Mouse (Mus musculus): ENCODE measurements around the gene Igsf3. TPM values are rescaled to one million over a fixed set of nuclear protein-coding genes. Genes with fewer than 3 reads are reported as not detected.

The Igsf3 gene
- polyA plus RNA-seq, 1 experiment from 2014 or later: 36.2 TPM

- Histone ChIP-seq H3K4me2 (ENCODE audit: low read depth, low read length) (no peak overlapping the region), H3K9me3 (replicated peaks; ENCODE audit: control insufficient read depth, low read length) (no peaks in the 10 kb centered on the region), H3K4me3 (ENCODE audit: low read length) (no peak overlapping the region), H3K9ac (ENCODE audit: low read length) (no peak overlapping the region), H3K27ac (ENCODE audit: low read length) (no peak overlapping the region), H3K27me3 (ENCODE audit: control insufficient read depth, insufficient read depth, low read length) (no peaks in the 10 kb centered on the region), H3K36me3 (ENCODE audit: control insufficient read depth, insufficient read depth) (no peaks in the 10 kb centered on the region), H3K4me1 (ENCODE audit: control insufficient read depth, insufficient read depth, low read length) (peaks cover 14% of the 10 kb centered on the region)
- WGBS: 70% methylated on average over 9 of the region's 9 CpGs
- no peak for ATAC-seq (replicated peaks; ENCODE audit: extremely low read depth, insufficient read depth, low FRiP score)
Measured at GRCm38 (mm10) chr3:101365911-101366310, 11.0 kb upstream of the Igsf3 start.

- H3K9me3 ChIP-seq (replicated peaks; ENCODE audit: control insufficient read depth, low read length): no peaks in the 10 kb centered on the region
- no peak overlapping the region for H3K9ac ChIP-seq (ENCODE audit: low read length)
- no peak; the same call in 1 of the 2 replicates for ATAC-seq (replicated peaks; ENCODE audit: extremely low read depth, insufficient read depth, low FRiP score)
- H3K27ac ChIP-seq (ENCODE audit: low read length): no peak overlapping the region
- no peak overlapping the region for H3K4me2 ChIP-seq (ENCODE audit: low read depth, low read length)
- H3K36me3 ChIP-seq (ENCODE audit: control insufficient read depth, insufficient read depth): no peaks in the 10 kb centered on the region
- H3K27me3 ChIP-seq (ENCODE audit: control insufficient read depth, insufficient read depth, low read length): no peaks in the 10 kb centered on the region
- peaks cover 14% of the 10 kb centered on the region for H3K4me1 ChIP-seq (ENCODE audit: control insufficient read depth, insufficient read depth, low read length)
- 28% methylated on average over 11 of the region's 11 CpGs for WGBS
- no peak overlapping the region for H3K4me3 ChIP-seq (ENCODE audit: low read length)
Measured at GRCm38 (mm10) chr3:101367372-101367771, 9.5 kb upstream of the Igsf3 start.

- H3K27me3 ChIP-seq (ENCODE audit: control insufficient read depth, insufficient read depth, low read length): no peaks in the 10 kb centered on the region
- 25% methylated on average over 10 of the region's 10 CpGs for WGBS
- H3K4me2 ChIP-seq (ENCODE audit: low read depth, low read length): peak overlapping the region; percentile 10; the same call in 1 of the 2 replicates
- peak overlapping the region; percentile 21; the same call in 1 of the 2 replicates for H3K27ac ChIP-seq (ENCODE audit: low read length)
- ATAC-seq (replicated peaks; ENCODE audit: extremely low read depth, insufficient read depth, low FRiP score): 0 out of 2 replicates have a peak, but pooled peaks have one; percentile 58
- H3K4me3 ChIP-seq (ENCODE audit: low read length): no peak overlapping the region
- no peaks in the 10 kb centered on the region for H3K9me3 ChIP-seq (replicated peaks; ENCODE audit: control insufficient read depth, low read length)
- peaks cover 12% of the 10 kb centered on the region for H3K4me1 ChIP-seq (ENCODE audit: control insufficient read depth, insufficient read depth, low read length)
- no peak overlapping the region for H3K9ac ChIP-seq (ENCODE audit: low read length)
- no peaks in the 10 kb centered on the region for H3K36me3 ChIP-seq (ENCODE audit: control insufficient read depth, insufficient read depth)
Measured at GRCm38 (mm10) chr3:101369301-101369881, 7.5 kb upstream of the Igsf3 start.

- H3K27ac ChIP-seq (ENCODE audit: low read length): no peak overlapping the region
- peaks cover 10% of the 10 kb centered on the region for H3K4me1 ChIP-seq (ENCODE audit: control insufficient read depth, insufficient read depth, low read length)
- peak overlapping the region; percentile 20; the same call in 1 of the 2 replicates for H3K4me2 ChIP-seq (ENCODE audit: low read depth, low read length)
- H3K4me3 ChIP-seq (ENCODE audit: low read length): no peak overlapping the region
- H3K27me3 ChIP-seq (ENCODE audit: control insufficient read depth, insufficient read depth, low read length): no peaks in the 10 kb centered on the region
- no peaks in the 10 kb centered on the region for H3K36me3 ChIP-seq (ENCODE audit: control insufficient read depth, insufficient read depth)
- no peak overlapping the region for H3K9ac ChIP-seq (ENCODE audit: low read length)
- 33% methylated on average over 13 of the region's 13 CpGs for WGBS
- H3K9me3 ChIP-seq (replicated peaks; ENCODE audit: control insufficient read depth, low read length): no peaks in the 10 kb centered on the region
- 0 out of 2 replicates have a peak, but pooled peaks have one; percentile 17 for ATAC-seq (replicated peaks; ENCODE audit: extremely low read depth, insufficient read depth, low FRiP score)
Measured at GRCm38 (mm10) chr3:101372345-101372980, 4.4 kb upstream of the Igsf3 start.

- peak overlapping the region; percentile 85 for H3K27ac ChIP-seq (ENCODE audit: low read length)
- H3K4me2 ChIP-seq (ENCODE audit: low read depth, low read length): peak overlapping the region; percentile 91
- H3K36me3 ChIP-seq (ENCODE audit: control insufficient read depth, insufficient read depth): no peaks in the 10 kb centered on the region
- H3K4me3 ChIP-seq (ENCODE audit: low read length): peak overlapping the region; percentile 78
- H3K9me3 ChIP-seq (replicated peaks; ENCODE audit: control insufficient read depth, low read length): no peaks in the 10 kb centered on the region
- no peaks in the 10 kb centered on the region for H3K27me3 ChIP-seq (ENCODE audit: control insufficient read depth, insufficient read depth, low read length)
- peak overlapping the region; percentile 90 for H3K9ac ChIP-seq (ENCODE audit: low read length)
- peaks cover 34% of the 10 kb centered on the region for H3K4me1 ChIP-seq (ENCODE audit: control insufficient read depth, insufficient read depth, low read length)
- under 1% methylated on average over 62 of the region's 62 CpGs for WGBS
- peak; percentile 24 for ATAC-seq (replicated peaks; ENCODE audit: extremely low read depth, insufficient read depth, low FRiP score)
Measured at GRCm38 (mm10) chr3:101377256-101378024, 557 bp downstream of the Igsf3 start.

- Histone ChIP-seq H3K9ac (ENCODE audit: low read length) (peak overlapping the region; percentile 90), H3K36me3 (ENCODE audit: control insufficient read depth, insufficient read depth) (no peaks in the 10 kb centered on the region), H3K27me3 (ENCODE audit: control insufficient read depth, insufficient read depth, low read length) (no peaks in the 10 kb centered on the region), H3K4me3 (ENCODE audit: low read length) (peak overlapping the region; percentile 78), H3K4me2 (ENCODE audit: low read depth, low read length) (peak overlapping the region; percentile 91), H3K27ac (ENCODE audit: low read length) (peak overlapping the region; percentile 85), H3K4me1 (ENCODE audit: control insufficient read depth, insufficient read depth, low read length) (peaks cover 37% of the 10 kb centered on the region), H3K9me3 (replicated peaks; ENCODE audit: control insufficient read depth, low read length) (no peaks in the 10 kb centered on the region)
- WGBS: 1% methylated on average over 12 of the region's 12 CpGs
- ATAC-seq (replicated peaks; ENCODE audit: extremely low read depth, insufficient read depth, low FRiP score): peak; percentile 67
Measured at GRCm38 (mm10) chr3:101378102-101378501, 1.2 kb downstream of the Igsf3 start.

- Histone ChIP-seq H3K4me1 (ENCODE audit: control insufficient read depth, insufficient read depth, low read length) (peaks cover 37% of the 10 kb centered on the region), H3K27ac (ENCODE audit: low read length) (no peak overlapping the region), H3K4me3 (ENCODE audit: low read length) (peak overlapping the region; percentile 78), H3K9me3 (replicated peaks; ENCODE audit: control insufficient read depth, low read length) (no peaks in the 10 kb centered on the region), H3K36me3 (ENCODE audit: control insufficient read depth, insufficient read depth) (no peaks in the 10 kb centered on the region), H3K9ac (ENCODE audit: low read length) (peak overlapping the region; percentile 9; the same call in 1 of the 2 replicates), H3K27me3 (ENCODE audit: control insufficient read depth, insufficient read depth, low read length) (no peaks in the 10 kb centered on the region), H3K4me2 (ENCODE audit: low read depth, low read length) (peak overlapping the region; percentile 91)
- 15% methylated on average over 4 of the region's 4 CpGs for WGBS
- 0 out of 2 replicates have a peak, but pooled peaks have one; percentile 15 for ATAC-seq (replicated peaks; ENCODE audit: extremely low read depth, insufficient read depth, low FRiP score)
Measured at GRCm38 (mm10) chr3:101379789-101380188, 2.9 kb downstream of the Igsf3 start.

- no peaks in the 10 kb centered on the region for H3K27me3 ChIP-seq (ENCODE audit: control insufficient read depth, insufficient read depth, low read length)
- no peak overlapping the region for H3K27ac ChIP-seq (ENCODE audit: low read length)
- H3K9me3 ChIP-seq (replicated peaks; ENCODE audit: control insufficient read depth, low read length): no peaks in the 10 kb centered on the region
- no peak overlapping the region for H3K9ac ChIP-seq (ENCODE audit: low read length)
- H3K4me1 ChIP-seq (ENCODE audit: control insufficient read depth, insufficient read depth, low read length): peaks cover 43% of the 10 kb centered on the region
- H3K36me3 ChIP-seq (ENCODE audit: control insufficient read depth, insufficient read depth): no peaks in the 10 kb centered on the region
- peak overlapping the region; percentile 91; the same call in 1 of the 2 replicates for H3K4me2 ChIP-seq (ENCODE audit: low read depth, low read length)
- no peak overlapping the region for H3K4me3 ChIP-seq (ENCODE audit: low read length)
- no peak for ATAC-seq (replicated peaks; ENCODE audit: extremely low read depth, insufficient read depth, low FRiP score)
- 41% methylated on average over 5 of the region's 5 CpGs for WGBS
Measured at GRCm38 (mm10) chr3:101381691-101382090, 4.8 kb downstream of the Igsf3 start.
